Mouse (Mus musculus): Measurements from ENCODE around the gene Ebf1. TPM values are rescaled to one million over a fixed set of nuclear protein-coding genes. Genes with fewer than 3 reads are reported as not detected.

The Ebf1 gene
- polyA plus RNA-seq, 1 experiment = 26.6 TPM

DNA sequence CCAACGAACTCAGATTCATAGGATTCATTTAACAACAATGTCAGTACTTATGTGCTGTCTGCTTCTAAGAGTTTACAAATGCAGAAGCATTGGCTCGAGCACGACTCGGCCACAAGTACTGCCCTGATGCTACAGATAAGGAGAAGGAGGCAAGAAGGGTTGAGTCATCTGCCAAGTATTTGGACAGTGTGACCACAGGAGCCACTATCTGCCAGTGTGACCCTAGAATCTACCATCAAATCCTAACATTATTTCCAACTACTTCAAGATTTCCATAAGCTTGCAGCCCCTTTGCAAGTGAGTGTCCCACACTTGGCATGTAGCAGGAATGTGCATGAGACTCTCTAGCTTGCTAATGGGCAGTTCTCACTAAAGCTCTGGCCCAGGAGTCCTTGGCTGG lies 334.4 kb downstream of the Ebf1 start:
- WGBS = 69% methylated on average over 4 of the region's 4 CpGs
- no peaks in the 10 kb centered on the region; the same call in 1 of the 2 replicates for H3K36me3 ChIP-seq (ENCODE audit: control insufficient read depth, insufficient read depth, low read length)
- no peaks in the 10 kb centered on the region for H3K27me3 ChIP-seq (ENCODE audit: control insufficient read depth, insufficient read depth, low read length)
- H3K27ac ChIP-seq (ENCODE audit: insufficient read depth, low read length) = no peak overlapping the region
- H3K4me1 ChIP-seq (ENCODE audit: control insufficient read depth, insufficient read depth, insufficient read length) = peaks cover 5% of the 10 kb centered on the region
- DNase-seq (ENCODE audit: low read depth in 1 of 2, low spot score in 2 of 2) = no peak
- H3K4me3 ChIP-seq (ENCODE audit: extremely low read depth, insufficient read depth, insufficient read length) = no peak overlapping the region
- TF ChIP-seq POLR2A (IDR thresholded peaks at IDR 0.05; ENCODE audit: low read depth, low read length) = no peak
- TF ChIP-seq CTCF (IDR thresholded peaks at IDR 0.05; ENCODE audit: extremely low read depth, insufficient read depth, insufficient read length, insufficient replicate concordance) = no peak

DNA sequence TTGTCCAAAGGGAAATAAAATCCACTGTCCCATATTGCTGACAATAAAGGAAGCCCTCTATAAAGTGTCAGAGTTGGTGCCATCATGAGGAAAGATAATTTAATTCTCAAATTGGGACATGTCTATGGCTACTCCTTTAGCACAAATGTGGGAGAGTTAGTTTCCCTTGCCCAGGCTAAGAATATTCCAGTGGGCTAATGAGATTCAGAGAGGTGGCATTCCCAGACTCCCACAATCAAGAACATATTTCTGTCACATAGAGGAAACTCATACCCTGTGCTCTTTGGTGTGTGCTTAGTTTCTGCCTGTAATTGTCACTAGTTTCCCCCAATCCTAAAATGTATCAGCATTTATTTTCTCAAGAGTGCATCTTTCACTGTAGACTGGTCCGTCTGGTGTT lies 336.2 kb downstream of the Ebf1 start:
- 91% methylated on average over 1 of the region's 1 CpGs for WGBS
- TF ChIP-seq POLR2A (IDR thresholded peaks at IDR 0.05; ENCODE audit: low read depth, low read length) (no peak), CTCF (IDR thresholded peaks at IDR 0.05; ENCODE audit: extremely low read depth, insufficient read depth, insufficient read length, insufficient replicate concordance) (no peak)
- Histone ChIP-seq H3K27me3 (ENCODE audit: control insufficient read depth, insufficient read depth, low read length) (no peaks in the 10 kb centered on the region), H3K27ac (ENCODE audit: insufficient read depth, low read length) (no peak overlapping the region), H3K36me3 (ENCODE audit: control insufficient read depth, insufficient read depth, low read length) (peaks cover 2% of the 10 kb centered on the region), H3K4me1 (ENCODE audit: control insufficient read depth, insufficient read depth, insufficient read length) (peaks cover 4% of the 10 kb centered on the region), H3K4me3 (ENCODE audit: extremely low read depth, insufficient read depth, insufficient read length) (no peak overlapping the region)
- no peak for DNase-seq (ENCODE audit: low read depth in 1 of 2, low spot score in 2 of 2)

- Histone ChIP-seq H3K27me3 (ENCODE audit: control insufficient read depth, insufficient read depth, low read length) (no peaks in the 10 kb centered on the region), H3K4me1 (ENCODE audit: control insufficient read depth, insufficient read depth, insufficient read length) (no peaks in the 10 kb centered on the region; the same call in 1 of the 2 replicates), H3K4me3 (ENCODE audit: extremely low read depth, insufficient read depth, insufficient read length) (no peak overlapping the region), H3K36me3 (ENCODE audit: control insufficient read depth, insufficient read depth, low read length) (peaks cover 2% of the 10 kb centered on the region), H3K27ac (ENCODE audit: insufficient read depth, low read length) (no peak overlapping the region)
- no peak for TF ChIP-seq CTCF (IDR thresholded peaks at IDR 0.05; ENCODE audit: extremely low read depth, insufficient read depth, insufficient read length, insufficient replicate concordance)
- TF ChIP-seq POLR2A (IDR thresholded peaks at IDR 0.05; ENCODE audit: low read depth, low read length) = no peak
- 91% methylated on average over 11 of the region's 11 CpGs for WGBS
- no peak for DNase-seq (ENCODE audit: low read depth in 1 of 2, low spot score in 2 of 2)
Observed at GRCm38 (mm10) chr11:44953863-44954262, 336.7 kb downstream of the Ebf1 start.

DNA sequence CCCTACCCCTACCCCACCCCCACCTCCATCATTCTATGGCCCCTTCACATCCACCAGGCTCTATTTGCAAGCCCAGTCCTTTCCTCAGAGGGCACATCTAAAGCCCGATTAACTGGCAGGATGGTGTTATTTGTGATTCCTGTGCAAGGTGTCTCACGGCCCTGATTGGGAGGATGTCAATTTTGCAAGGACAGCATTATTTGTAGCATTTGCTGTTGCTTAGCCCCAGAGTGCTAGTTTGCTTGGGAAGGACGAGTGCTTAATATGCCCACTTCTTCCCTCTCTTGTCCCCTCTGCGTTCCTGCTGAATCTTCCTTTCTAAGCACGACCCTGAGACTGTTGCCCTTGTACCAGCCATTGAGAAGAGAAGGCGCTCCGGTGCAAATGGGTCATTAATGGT lies 337.2 kb downstream of the Ebf1 start:
- DNase-seq (ENCODE audit: low read depth in 1 of 2, low spot score in 2 of 2) = no peak
- no peaks in the 10 kb centered on the region; the same call in 1 of the 2 replicates for H3K4me1 ChIP-seq (ENCODE audit: control insufficient read depth, insufficient read depth, insufficient read length)
- H3K36me3 ChIP-seq (ENCODE audit: control insufficient read depth, insufficient read depth, low read length) = peaks cover 2% of the 10 kb centered on the region
- no peak for TF ChIP-seq CTCF (IDR thresholded peaks at IDR 0.05; ENCODE audit: extremely low read depth, insufficient read depth, insufficient read length, insufficient replicate concordance)
- no peak for TF ChIP-seq POLR2A (IDR thresholded peaks at IDR 0.05; ENCODE audit: low read depth, low read length)
- 87% methylated on average over 7 of the region's 7 CpGs for WGBS
- H3K4me3 ChIP-seq (ENCODE audit: extremely low read depth, insufficient read depth, insufficient read length) = no peak overlapping the region
- H3K27ac ChIP-seq (ENCODE audit: insufficient read depth, low read length) = no peak overlapping the region
- H3K27me3 ChIP-seq (ENCODE audit: control insufficient read depth, insufficient read depth, low read length) = no peaks in the 10 kb centered on the region

- DNase-seq (ENCODE audit: low read depth in 1 of 2, low spot score in 2 of 2) = no peak
- no peak overlapping the region for H3K4me3 ChIP-seq (ENCODE audit: extremely low read depth, insufficient read depth, insufficient read length)
- no peaks in the 10 kb centered on the region; the same call in 1 of the 2 replicates for H3K36me3 ChIP-seq (ENCODE audit: control insufficient read depth, insufficient read depth, low read length)
- no peak for TF ChIP-seq CTCF (IDR thresholded peaks at IDR 0.05; ENCODE audit: extremely low read depth, insufficient read depth, insufficient read length, insufficient replicate concordance)
- no peak for TF ChIP-seq POLR2A (IDR thresholded peaks at IDR 0.05; ENCODE audit: low read depth, low read length)
- no peaks in the 10 kb centered on the region for H3K4me1 ChIP-seq (ENCODE audit: control insufficient read depth, insufficient read depth, insufficient read length)
- H3K27ac ChIP-seq (ENCODE audit: insufficient read depth, low read length) = no peak overlapping the region
- no peaks in the 10 kb centered on the region for H3K27me3 ChIP-seq (ENCODE audit: control insufficient read depth, insufficient read depth, low read length)
- 90% methylated on average over 14 of the region's 14 CpGs for WGBS
Observed at GRCm38 (mm10) chr11:44962746-44963440, 345.8 kb downstream of the Ebf1 start.

GRCm38 (mm10) chr11:44969011-44969410 lies 351.9 kb downstream of the Ebf1 start:
- Histone ChIP-seq H3K4me1 (ENCODE audit: control insufficient read depth, insufficient read depth, insufficient read length) (no peaks in the 10 kb centered on the region; the same call in 1 of the 2 replicates), H3K27ac (ENCODE audit: insufficient read depth, low read length) (no peak overlapping the region), H3K36me3 (ENCODE audit: control insufficient read depth, insufficient read depth, low read length) (no peaks in the 10 kb centered on the region; the same call in 1 of the 2 replicates), H3K4me3 (ENCODE audit: extremely low read depth, insufficient read depth, insufficient read length) (no peak overlapping the region), H3K27me3 (ENCODE audit: control insufficient read depth, insufficient read depth, low read length) (no peaks in the 10 kb centered on the region)
- WGBS = 87% methylated on average over 4 of the region's 4 CpGs
- DNase-seq (ENCODE audit: low read depth in 1 of 2, low spot score in 2 of 2) = no peak
- TF ChIP-seq CTCF (IDR thresholded peaks at IDR 0.05; ENCODE audit: extremely low read depth, insufficient read depth, insufficient read length, insufficient replicate concordance) = no peak
- TF ChIP-seq POLR2A (IDR thresholded peaks at IDR 0.05; ENCODE audit: low read depth, low read length) = no peak

DNA sequence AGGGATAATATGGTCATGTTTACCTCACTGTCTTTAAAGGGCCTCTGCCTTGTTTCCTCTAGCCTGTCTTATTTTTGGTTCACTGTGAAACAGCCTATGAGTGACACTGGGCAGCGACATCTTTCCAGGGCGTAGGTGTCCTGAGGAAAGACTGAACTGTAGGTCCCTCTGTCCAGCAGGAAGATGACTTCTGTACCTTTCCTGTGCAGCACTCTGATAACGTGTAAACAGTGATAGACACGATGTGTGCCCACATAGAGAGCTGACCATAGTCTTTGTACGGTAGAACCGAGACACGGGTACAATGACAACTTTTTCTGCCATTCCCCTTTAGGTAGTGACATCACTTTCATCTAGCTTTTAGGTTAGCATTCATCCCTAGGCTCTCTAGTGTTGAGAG lies 357.2 kb downstream of the Ebf1 start:
- TF ChIP-seq CTCF (IDR thresholded peaks at IDR 0.05; ENCODE audit: extremely low read depth, insufficient read depth, insufficient read length, insufficient replicate concordance) (no peak), POLR2A (IDR thresholded peaks at IDR 0.05; ENCODE audit: low read depth, low read length) (no peak)
- Histone ChIP-seq H3K4me3 (ENCODE audit: extremely low read depth, insufficient read depth, insufficient read length) (no peak overlapping the region), H3K27ac (ENCODE audit: insufficient read depth, low read length) (no peak overlapping the region), H3K27me3 (ENCODE audit: control insufficient read depth, insufficient read depth, low read length) (no peaks in the 10 kb centered on the region), H3K4me1 (ENCODE audit: control insufficient read depth, insufficient read depth, insufficient read length) (no peaks in the 10 kb centered on the region; the same call in 1 of the 2 replicates), H3K36me3 (ENCODE audit: control insufficient read depth, insufficient read depth, low read length) (no peaks in the 10 kb centered on the region; the same call in 1 of the 2 replicates)
- 92% methylated on average over 7 of the region's 7 CpGs for WGBS
- DNase-seq (ENCODE audit: low read depth in 1 of 2, low spot score in 2 of 2) = no peak
